Mouse (Mus musculus): ENCODE results near the gene Anxa2. TPM values are rescaled to one million over a fixed set of nuclear protein-coding genes. Genes with fewer than 3 reads are reported as not detected.

Gene Anxa2
- polyA plus RNA-seq, 1 experiment, result 791 TPM

- Histone ChIP-seq H3K27ac (ENCODE audit: insufficient read depth, low read depth, low read length) (no peak overlapping the region), H3K4me3 (ENCODE audit: low read depth, low read length) (no peak overlapping the region), H3K36me3 (ENCODE audit: control insufficient read depth, insufficient read depth, low read length) (peaks cover 76% of the 10 kb centered on the region), H3K4me1 (ENCODE audit: control insufficient read depth, insufficient read depth, insufficient read length, low read length) (peaks cover 36% of the 10 kb centered on the region; the same call in 1 of the 2 replicates), H3K27me3 (ENCODE audit: control insufficient read depth, insufficient read depth, low read length) (no peaks in the 10 kb centered on the region)
- WGBS, result 56% methylated on average over 5 of the region's 5 CpGs
- TF ChIP-seq POLR2A (IDR thresholded peaks at IDR 0.05; ENCODE audit: low read depth, low read length) (no peak), CTCF (IDR thresholded peaks at IDR 0.05; ENCODE audit: extremely low read depth, insufficient read length, insufficient replicate concordance, low read depth, low read length) (no peak)
These were observed 16.9 kb downstream of the Anxa2 start for GRCm38 (mm10) chr9:69470362-69470761.

GRCm38 (mm10) chr9:69470921-69471320, 17.5 kb downstream of the Anxa2 start:
- Histone ChIP-seq H3K27ac (ENCODE audit: insufficient read depth, low read depth, low read length) (no peak overlapping the region), H3K4me3 (ENCODE audit: low read depth, low read length) (no peak overlapping the region), H3K4me1 (ENCODE audit: control insufficient read depth, insufficient read depth, insufficient read length, low read length) (peaks cover 31% of the 10 kb centered on the region; the same call in 1 of the 2 replicates), H3K36me3 (ENCODE audit: control insufficient read depth, insufficient read depth, low read length) (peaks cover 75% of the 10 kb centered on the region), H3K27me3 (ENCODE audit: control insufficient read depth, insufficient read depth, low read length) (no peaks in the 10 kb centered on the region)
- TF ChIP-seq CTCF (IDR thresholded peaks at IDR 0.05; ENCODE audit: extremely low read depth, insufficient read length, insufficient replicate concordance, low read depth, low read length) (no peak), POLR2A (IDR thresholded peaks at IDR 0.05; ENCODE audit: low read depth, low read length) (no peak)
- 14% methylated on average over 6 of the region's 6 CpGs for WGBS

- Histone ChIP-seq H3K27me3 (ENCODE audit: control insufficient read depth, insufficient read depth, low read length) (no peaks in the 10 kb centered on the region), H3K4me3 (ENCODE audit: low read depth, low read length) (no peak overlapping the region), H3K4me1 (ENCODE audit: control insufficient read depth, insufficient read depth, insufficient read length, low read length) (peaks cover 18% of the 10 kb centered on the region; the same call in 1 of the 2 replicates), H3K36me3 (ENCODE audit: control insufficient read depth, insufficient read depth, low read length) (peaks cover 80% of the 10 kb centered on the region), H3K27ac (ENCODE audit: insufficient read depth, low read depth, low read length) (peak overlapping the region; percentile 25; the same call in 1 of the 2 replicates)
- TF ChIP-seq CTCF (IDR thresholded peaks at IDR 0.05; ENCODE audit: extremely low read depth, insufficient read length, insufficient replicate concordance, low read depth, low read length) (no peak), POLR2A (IDR thresholded peaks at IDR 0.05; ENCODE audit: low read depth, low read length) (no peak)
- 60% methylated on average over 6 of the region's 6 CpGs for WGBS
These were observed 19.3 kb downstream of the Anxa2 start for GRCm38 (mm10) chr9:69472724-69473123.

GRCm38 (mm10) chr9:69475873-69476272, 22.5 kb downstream of the Anxa2 start:
- 85% methylated on average over 6 of the region's 6 CpGs for WGBS
- Histone ChIP-seq H3K36me3 (ENCODE audit: control insufficient read depth, insufficient read depth, low read length) (peaks cover 81% of the 10 kb centered on the region), H3K4me3 (ENCODE audit: low read depth, low read length) (no peak overlapping the region), H3K4me1 (ENCODE audit: control insufficient read depth, insufficient read depth, insufficient read length, low read length) (peaks cover 2% of the 10 kb centered on the region; the same call in 1 of the 2 replicates), H3K27ac (ENCODE audit: insufficient read depth, low read depth, low read length) (no peak overlapping the region), H3K27me3 (ENCODE audit: control insufficient read depth, insufficient read depth, low read length) (no peaks in the 10 kb centered on the region)
- TF ChIP-seq POLR2A (IDR thresholded peaks at IDR 0.05; ENCODE audit: low read depth, low read length), result no peak
- no peak for TF ChIP-seq CTCF (IDR thresholded peaks at IDR 0.05; ENCODE audit: extremely low read depth, insufficient read length, insufficient replicate concordance, low read depth, low read length)

- 75% methylated on average over 14 of the region's 14 CpGs for WGBS
- peaks cover 81% of the 10 kb centered on the region for H3K36me3 ChIP-seq (ENCODE audit: control insufficient read depth, insufficient read depth, low read length)
- peak overlapping the region; percentile 22; the same call in 1 of the 2 replicates for H3K27ac ChIP-seq (ENCODE audit: insufficient read depth, low read depth, low read length)
- H3K4me3 ChIP-seq (ENCODE audit: low read depth, low read length), result no peak overlapping the region
- TF ChIP-seq CTCF (IDR thresholded peaks at IDR 0.05; ENCODE audit: extremely low read depth, insufficient read length, insufficient replicate concordance, low read depth, low read length) (no peak), POLR2A (IDR thresholded peaks at IDR 0.05; ENCODE audit: low read depth, low read length) (no peak)
- no peaks in the 10 kb centered on the region for H3K4me1 ChIP-seq (ENCODE audit: control insufficient read depth, insufficient read depth, insufficient read length, low read length)
- no peaks in the 10 kb centered on the region for H3K27me3 ChIP-seq (ENCODE audit: control insufficient read depth, insufficient read depth, low read length)
These were observed 23.9 kb downstream of the Anxa2 start for GRCm38 (mm10) chr9:69477195-69477823.

GRCm38 (mm10) chr9:69477824-69478222, 24.4 kb downstream of the Anxa2 start:
- WGBS, result 71% methylated on average over 6 of the region's 6 CpGs
- H3K27me3 ChIP-seq (ENCODE audit: control insufficient read depth, insufficient read depth, low read length), result no peaks in the 10 kb centered on the region

GRCm38 (mm10) chr9:69480344-69480743, 26.9 kb downstream of the Anxa2 start:
- no peak overlapping the region for H3K4me3 ChIP-seq (ENCODE audit: low read depth, low read length)
- no peaks in the 10 kb centered on the region for H3K4me1 ChIP-seq (ENCODE audit: control insufficient read depth, insufficient read depth, insufficient read length, low read length)
- 5% methylated on average over 1 of the region's 1 CpGs for WGBS
- peaks cover 87% of the 10 kb centered on the region for H3K36me3 ChIP-seq (ENCODE audit: control insufficient read depth, insufficient read depth, low read length)
- TF ChIP-seq CTCF (IDR thresholded peaks at IDR 0.05; ENCODE audit: extremely low read depth, insufficient read length, insufficient replicate concordance, low read depth, low read length), result no peak
- TF ChIP-seq POLR2A (IDR thresholded peaks at IDR 0.05; ENCODE audit: low read depth, low read length), result no peak
- no peaks in the 10 kb centered on the region for H3K27me3 ChIP-seq (ENCODE audit: control insufficient read depth, insufficient read depth, low read length)
- H3K27ac ChIP-seq (ENCODE audit: insufficient read depth, low read depth, low read length), result no peak overlapping the region

More at GRCm38 (mm10) chr9:69477824-69478222, 24.4 kb downstream of the Anxa2 start:
- Histone ChIP-seq H3K27ac (ENCODE audit: insufficient read depth, low read depth, low read length) (peak overlapping the region; percentile 22; the same call in 1 of the 2 replicates), H3K36me3 (ENCODE audit: control insufficient read depth, insufficient read depth, low read length) (peaks cover 80% of the 10 kb centered on the region), H3K4me1 (ENCODE audit: control insufficient read depth, insufficient read depth, insufficient read length, low read length) (no peaks in the 10 kb centered on the region), H3K4me3 (ENCODE audit: low read depth, low read length) (no peak overlapping the region)
- no peak for TF ChIP-seq CTCF (IDR thresholded peaks at IDR 0.05; ENCODE audit: extremely low read depth, insufficient read length, insufficient replicate concordance, low read depth, low read length)
- no peak for TF ChIP-seq POLR2A (IDR thresholded peaks at IDR 0.05; ENCODE audit: low read depth, low read length)

Data from small intestine, adult 2 months (tissue).